Mouse (Mus musculus): ENCODE results near the gene 6030458C11Rik.

The 6030458C11Rik gene

DNA sequence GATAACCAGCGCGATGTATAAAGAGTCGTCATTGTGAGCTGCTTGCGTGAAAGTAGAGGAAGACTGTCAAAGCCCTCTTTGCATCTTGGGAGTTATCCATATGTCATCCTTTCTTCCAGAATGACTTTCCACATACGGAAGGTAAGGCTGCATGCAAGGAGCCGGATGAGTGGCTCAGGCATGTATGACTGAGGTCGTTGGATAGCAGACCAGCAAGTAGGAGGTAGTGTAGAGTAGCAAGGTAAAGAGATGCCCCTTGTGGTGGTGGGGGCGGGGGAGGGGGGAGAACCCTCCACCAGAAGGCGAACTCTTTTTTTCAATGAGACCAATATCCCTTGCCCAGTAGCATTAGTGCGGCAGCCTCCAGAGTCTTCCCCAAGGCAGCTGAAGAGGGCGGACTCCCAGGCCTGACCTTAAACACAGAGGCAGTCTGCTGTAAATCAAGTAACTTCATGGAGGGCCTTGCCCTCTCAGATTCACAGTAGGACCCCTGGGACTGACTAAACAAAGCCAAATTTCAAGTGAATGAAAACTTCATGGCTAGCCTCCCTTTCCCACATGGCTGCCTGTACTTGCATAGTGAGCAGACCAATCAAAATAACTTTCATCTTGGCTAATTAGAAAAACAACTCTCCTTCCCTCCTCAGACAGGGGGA, 62.1 kb downstream of the 6030458C11Rik start:
- DNase-seq (ENCODE audit: low read depth in 1 of 2, low spot score in 2 of 2) = no peak

GRCm38 (mm10) chr15:12760747-12761146, 63.7 kb downstream of the 6030458C11Rik start:
- DNase-seq (ENCODE audit: low read depth in 1 of 2, low spot score in 2 of 2) = no peak

GRCm38 (mm10) chr15:12758461-12758860, 66.0 kb downstream of the 6030458C11Rik start:
- no peak for DNase-seq (ENCODE audit: low read depth in 1 of 2, low spot score in 2 of 2)

All from monocyte, adult 2 months (primary cell).